Mouse (Mus musculus) brown adipose tissue, adult 24 weeks (tissue): ENCODE results near the gene Arnt. TPM values are rescaled to one million over a fixed set of nuclear protein-coding genes. Genes with fewer than 3 reads are reported as not detected.
"Not testable (repeated sequence)": the region's sequence is repeated elsewhere in the genome, so short reads cannot be mapped to it uniquely, and the experiment has no call there.

Experiments
- H3K27ac ChIP-seq: fragments of 200-500 bp; replicated peaks from 2 replicates; pipeline ENCODE4 v1.5.1; 2012; ENCODE audit warnings: low read depth, mild to moderate bottlenecking, low read length
- H3K4me1 ChIP-seq: fragments of 200-500 bp; 2 replicates; pipeline ENCODE4 v1.6.1; 2012; ENCODE audit warnings: low read length, mixed read lengths; ENCODE audit not compliant: control insufficient read depth, insufficient read depth, insufficient read length
- H3K4me3 ChIP-seq: fragments of 200-500 bp; 2 replicates; pipeline ENCODE4 v1.5.1; 2012; ENCODE audit warnings: low read depth, mild to moderate bottlenecking, low read length, moderate library complexity; ENCODE audit not compliant: insufficient read depth
- polyA plus RNA-seq: library from polyadenylated mRNA; stranded (reverse); fragments of >200 nt; gene quantifications from 2 replicates; pipeline ENCODE4 v1.2.4, GENCODE M21; 2012; ENCODE audit not compliant: missing spikeins, insufficient read depth, insufficient read length

The Arnt gene
- 17.2 and 18.4 TPM in 2 replicates for polyA plus RNA-seq

GRCm38 (mm10) chr3:95434136-95434982, at the start of gene Arnt:
Gene Arnt (plus strand): TSS chr3:95434388.
- Histone ChIP-seq H3K27ac (peak within 1 kb of the TSS; percentile 83), H3K4me3 (peak within 1 kb of the TSS; percentile 95), H3K4me1 (peaks cover 8% of the 10 kb centered on the region)

DNA sequence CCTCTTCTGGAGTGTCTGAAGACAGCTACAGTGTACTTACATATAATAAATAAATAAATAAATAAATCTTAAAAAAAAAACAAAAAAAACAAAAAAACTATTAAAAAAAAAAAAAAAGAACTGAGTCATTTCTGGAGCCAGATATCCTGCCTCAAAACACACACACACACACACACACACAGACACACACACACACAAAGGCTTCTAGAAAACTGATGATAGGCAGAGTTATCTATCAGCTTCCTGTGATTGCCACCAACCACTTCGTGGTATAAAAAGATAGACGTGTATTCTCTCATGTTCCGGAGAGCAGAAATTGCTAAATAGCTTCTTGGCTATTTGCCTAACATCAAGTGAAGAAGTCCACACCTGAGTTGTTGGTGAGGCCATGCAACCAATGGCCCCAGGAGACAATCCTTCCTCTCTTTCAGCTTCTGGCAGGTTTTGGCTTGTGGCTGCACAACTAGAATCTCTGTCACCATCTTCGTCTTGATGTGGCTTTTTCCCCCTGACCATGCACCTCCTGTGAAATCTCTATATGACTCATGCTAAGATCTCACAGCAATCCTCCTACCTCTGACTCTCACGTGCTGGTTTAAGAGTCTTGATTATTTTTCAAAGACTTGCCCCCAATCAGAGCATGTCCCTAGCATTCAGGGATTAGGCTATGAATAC, 48.6 kb upstream of the Arnt start:
- Histone ChIP-seq H3K4me3 (no peak overlapping the region), H3K4me1 (no peaks in the 10 kb centered on the region), H3K27ac (no peak overlapping the region)

- Histone ChIP-seq H3K4me1 (no peaks in the 10 kb centered on the region), H3K27ac (no peak overlapping the region), H3K4me3 (no peak overlapping the region)
Measured at GRCm38 (mm10) chr3:95394385-95394784, 39.8 kb upstream of the Arnt start.

DNA sequence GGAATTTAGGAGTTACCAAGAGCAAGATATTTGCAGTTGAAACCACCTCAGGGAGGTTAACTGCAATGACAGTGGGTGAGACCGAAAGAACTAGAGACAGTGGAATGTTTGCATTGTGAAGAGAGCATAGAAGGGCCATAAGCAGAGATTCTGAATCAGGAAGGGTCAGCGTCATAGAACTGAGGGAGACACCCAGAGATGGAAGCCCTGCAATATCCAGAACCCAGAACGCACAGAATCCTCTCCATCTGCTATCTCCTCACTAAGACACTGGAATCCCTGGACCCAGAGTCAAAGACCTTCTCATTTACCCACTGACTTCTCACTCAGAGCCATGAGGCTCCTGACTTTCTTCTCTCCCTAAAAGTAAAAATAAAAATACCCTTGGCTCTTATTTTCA, 31.4 kb upstream of the Arnt start, which contains the start of gene 4930558C23Rik:
Gene 4930558C23Rik (minus strand): TSS at position 101 of the 400 bp plus-strand sequence.
- no peaks in the 10 kb centered on the region for H3K4me1 ChIP-seq
- no peak within 1 kb of the TSS for H3K4me3 ChIP-seq
- H3K27ac ChIP-seq: no peak within 1 kb of the TSS

GRCm38 (mm10) chr3:95407728-95408127, 26.5 kb upstream of the Arnt start:
- Histone ChIP-seq H3K27ac (no peak overlapping the region), H3K4me3 (no peak overlapping the region)

DNA sequence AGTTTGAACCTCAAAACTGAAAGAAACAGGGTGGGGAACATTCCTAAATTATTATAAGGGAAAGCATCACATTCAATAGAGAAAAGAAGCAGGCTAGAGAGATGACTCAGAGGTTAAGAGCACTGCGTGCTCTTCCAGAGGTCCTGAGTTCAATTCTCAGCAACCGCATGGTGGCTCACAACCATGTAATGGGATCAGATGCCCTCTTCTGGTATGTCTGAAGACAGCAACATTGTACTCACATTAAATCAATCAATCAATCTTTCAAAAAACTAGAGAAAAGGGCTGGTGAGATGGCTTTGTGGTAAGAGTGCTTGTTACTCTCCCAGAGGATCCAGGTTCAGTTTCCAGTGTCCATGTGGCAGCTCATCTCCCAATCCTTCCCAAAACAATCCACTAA, 25.3 kb upstream of the Arnt start:
- Histone ChIP-seq H3K27ac (no peak overlapping the region), H3K4me1 (no peaks in the 10 kb centered on the region), H3K4me3 (no peak overlapping the region)

More at GRCm38 (mm10) chr3:95407728-95408127, 26.5 kb upstream of the Arnt start:
- H3K4me1 ChIP-seq: no peaks in the 10 kb centered on the region

GRCm38 (mm10) chr3:95412268-95412667, 21.9 kb upstream of the Arnt start:
- Histone ChIP-seq H3K4me3 (no peak overlapping the region), H3K4me1 (no peaks in the 10 kb centered on the region), H3K27ac (no peak overlapping the region)

- no peak overlapping the region for H3K27ac ChIP-seq
- H3K4me3 ChIP-seq: no peak overlapping the region
- no peaks in the 10 kb centered on the region for H3K4me1 ChIP-seq
Measured at GRCm38 (mm10) chr3:95417866-95418265, 16.3 kb upstream of the Arnt start.

- H3K27ac ChIP-seq, H3K4me3 ChIP-seq, H3K4me1 ChIP-seq: not testable (repeated sequence)
Measured at GRCm38 (mm10) chr3:95426476-95426875, 7.7 kb upstream of the Arnt start.

GRCm38 (mm10) chr3:95427117-95427890, 6.9 kb upstream of the Arnt start:
- H3K27ac ChIP-seq: not testable (repeated sequence)
- H3K4me3 ChIP-seq: peak overlapping the region; percentile 44

DNA sequence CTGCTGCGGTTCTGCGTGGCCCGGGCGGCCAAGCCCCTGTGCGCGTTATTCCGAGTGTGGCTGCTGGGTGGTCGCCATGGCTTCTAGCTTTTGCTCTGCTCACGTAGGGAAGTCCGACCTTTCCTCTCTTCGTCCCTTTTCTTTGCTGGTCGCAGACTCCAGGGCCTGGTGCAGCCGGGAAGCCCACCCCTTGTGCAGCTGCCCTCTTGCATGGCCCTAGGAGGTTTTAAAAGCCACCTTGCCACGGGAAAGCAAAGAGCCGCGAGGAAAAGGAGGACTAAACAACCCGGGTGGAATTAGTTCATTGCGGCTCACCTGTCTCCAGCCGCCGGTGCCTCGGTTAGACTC, 6.3 kb upstream of the Arnt start:
- H3K4me1 ChIP-seq, H3K27ac ChIP-seq: not testable (repeated sequence)
- H3K4me3 ChIP-seq: peak overlapping the region; percentile 44

More at GRCm38 (mm10) chr3:95427117-95427890, 6.9 kb upstream of the Arnt start:
- H3K4me1 ChIP-seq: not testable (repeated sequence)

DNA sequence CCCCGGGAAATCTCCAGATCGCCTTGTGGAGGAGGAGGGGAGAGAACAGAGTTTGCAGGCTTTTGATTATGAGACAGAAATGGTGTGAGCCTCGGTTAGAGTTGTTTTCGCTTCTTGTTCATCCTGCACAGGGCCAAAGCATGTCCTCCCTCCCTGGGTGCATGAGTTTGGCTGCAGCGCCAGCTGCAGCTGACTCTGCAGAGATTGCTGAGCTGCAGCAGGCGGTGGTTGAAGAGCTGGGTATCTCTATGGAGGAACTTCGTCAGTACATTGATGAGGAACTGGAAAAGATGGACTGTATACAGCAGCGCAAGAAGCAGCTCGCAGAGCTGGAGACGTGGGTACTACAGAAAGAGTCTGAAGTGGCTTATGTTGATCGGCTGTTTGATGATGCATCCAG, 5.8 kb upstream of the Arnt start:
- H3K4me3 ChIP-seq, H3K4me1 ChIP-seq, H3K27ac ChIP-seq: not testable (repeated sequence)

- Histone ChIP-seq H3K4me1 (peaks cover 8% of the 10 kb centered on the region), H3K27ac (0 out of 2 replicates have a peak overlapping the region, but pooled peaks have one; percentile 49), H3K4me3 (peak overlapping the region; percentile 37)
Measured at GRCm38 (mm10) chr3:95433301-95433915, 780 bp upstream of the Arnt start.

DNA sequence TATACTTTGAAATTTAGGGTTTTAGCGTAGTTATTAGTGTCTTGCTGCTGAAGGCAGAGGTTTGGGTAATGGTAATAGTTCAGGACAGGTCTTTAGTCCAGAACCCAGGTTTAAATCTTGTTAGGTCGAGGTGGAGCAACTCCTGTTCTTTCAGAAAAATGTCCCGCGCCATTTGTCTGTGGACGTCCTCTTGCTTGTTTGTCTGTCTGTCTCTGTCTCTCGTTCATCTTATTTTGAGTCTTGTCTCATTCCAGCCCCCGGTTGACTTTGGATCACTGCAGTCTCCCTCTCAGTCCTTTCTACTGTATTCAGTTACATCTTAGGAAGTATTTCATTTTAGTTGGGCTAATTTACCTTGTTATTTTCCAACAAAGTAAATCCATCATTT, 789 bp downstream of the Arnt start:
- H3K4me1 ChIP-seq: peaks cover 8% of the 10 kb centered on the region
- no peak overlapping the region; the same call in 1 of the 2 replicates for H3K27ac ChIP-seq
- peak overlapping the region; percentile 95 for H3K4me3 ChIP-seq

GRCm38 (mm10) chr3:95435561-95435960, 1.4 kb downstream of the Arnt start:
- Histone ChIP-seq H3K4me1 (peaks cover 10% of the 10 kb centered on the region), H3K27ac (no peak overlapping the region), H3K4me3 (peak overlapping the region; percentile 38; the same call in 1 of the 2 replicates)
